Mouse (Mus musculus): ENCODE results near the gene Tchhl1.
"Not testable (repeated sequence)": the region's sequence is repeated elsewhere in the genome, so short reads cannot be mapped to it uniquely, and the experiment has no call there.

Tchhl1 gene

DNA sequence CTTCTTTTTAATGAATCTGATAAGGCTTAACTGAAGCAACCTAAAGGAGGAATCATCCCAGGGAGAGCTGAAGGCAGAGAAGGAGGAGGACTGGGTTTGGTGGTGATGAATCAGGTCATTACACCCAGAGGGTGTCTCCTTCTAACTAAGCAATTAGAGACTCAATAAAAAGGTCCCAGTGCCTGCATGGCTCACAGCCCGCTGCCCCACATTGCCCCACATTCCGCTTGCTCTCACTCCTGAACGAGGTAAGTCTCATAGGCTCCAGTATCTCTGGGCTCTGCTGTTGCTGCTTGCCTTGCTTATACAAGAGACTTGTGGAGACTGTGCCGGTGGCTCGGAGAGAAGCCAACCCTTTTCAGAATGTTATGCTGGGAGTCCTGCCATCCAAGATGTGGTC, at the start of gene Tchhl1:
Gene Tchhl1 (plus strand): TSS at position 194 of the 400 bp plus-strand sequence.
- no peak for DNase-seq (ENCODE audit: low read depth, low spot score)

DNA sequence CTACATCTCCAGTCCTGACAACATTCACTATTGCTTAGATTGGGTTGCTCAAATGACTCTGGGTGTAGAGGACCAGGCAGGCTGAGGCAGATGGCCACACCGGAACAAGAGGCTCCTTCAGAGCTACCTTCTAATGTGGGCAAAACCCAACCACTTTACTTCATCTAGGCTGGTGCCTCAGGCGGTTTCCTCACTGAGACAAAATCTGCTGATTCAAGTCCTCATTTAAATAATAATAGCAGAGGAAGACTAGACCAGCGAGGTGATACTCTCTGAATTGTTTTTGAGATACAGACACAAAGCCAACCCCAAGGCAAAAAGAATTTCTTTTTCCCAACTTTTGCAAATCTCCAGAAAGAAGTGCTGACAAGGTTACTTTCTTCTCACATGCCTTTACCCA, 36.9 kb upstream of the Tchhl1 start:
- DNase-seq (ENCODE audit: low read depth, low spot score) = no peak

DNA sequence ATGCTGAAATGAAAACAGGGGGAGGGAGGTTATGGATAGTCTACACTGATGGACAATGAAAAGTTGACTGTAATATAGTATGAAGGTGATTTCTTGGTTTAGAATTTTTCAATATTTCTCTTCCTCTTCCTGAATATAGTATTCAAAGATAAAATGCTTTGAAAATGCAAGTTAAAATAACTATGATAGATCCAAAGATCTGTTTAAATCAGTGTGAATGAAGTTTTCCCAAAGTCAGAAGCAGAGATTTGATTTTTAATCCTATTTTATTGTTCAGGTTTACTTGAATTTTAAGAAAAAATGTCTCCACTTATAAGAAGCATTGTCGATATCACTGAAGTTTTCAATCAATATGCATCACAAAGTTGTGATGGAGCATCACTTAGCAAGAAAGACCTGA, 26.5 kb upstream of the Tchhl1 start, which contains the start of gene Tchh:
Gene Tchh (plus strand): TSS at position 301 of the 400 bp plus-strand sequence.
- DNase-seq (ENCODE audit: low read depth, low spot score) = no peak

DNA sequence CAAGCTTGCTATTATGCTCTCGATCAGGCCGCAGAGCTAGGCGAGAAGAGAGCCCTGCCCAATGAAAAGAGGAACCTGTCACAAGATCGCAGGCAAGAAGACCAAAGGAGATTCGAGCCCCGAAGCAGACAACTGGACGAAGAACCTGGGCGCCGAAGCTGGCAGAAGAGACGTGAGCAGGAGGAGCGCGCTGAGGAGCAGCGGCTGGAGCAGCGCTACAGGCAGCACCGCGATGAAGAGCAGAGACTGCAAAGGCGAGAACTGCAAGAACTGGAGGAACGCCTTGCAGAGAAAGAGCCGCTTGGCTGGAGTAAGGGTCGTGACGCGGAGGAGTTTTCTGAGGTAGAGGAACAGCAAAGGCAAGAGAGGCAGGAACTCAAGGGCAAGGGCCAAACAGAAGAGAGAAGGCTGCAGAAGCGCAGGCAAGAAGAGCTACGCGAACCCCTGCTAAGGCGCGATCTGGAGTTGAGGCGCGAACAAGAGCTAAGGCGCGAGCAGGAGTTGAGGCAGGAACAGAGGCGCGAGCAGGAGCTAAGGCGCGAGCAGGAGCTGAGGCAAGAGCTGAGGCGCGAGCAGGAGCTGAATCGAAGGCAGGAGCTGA, 25.0 kb upstream of the Tchhl1 start:
- peak; percentile 20 for DNase-seq (ENCODE audit: low read depth, low spot score)

DNA sequence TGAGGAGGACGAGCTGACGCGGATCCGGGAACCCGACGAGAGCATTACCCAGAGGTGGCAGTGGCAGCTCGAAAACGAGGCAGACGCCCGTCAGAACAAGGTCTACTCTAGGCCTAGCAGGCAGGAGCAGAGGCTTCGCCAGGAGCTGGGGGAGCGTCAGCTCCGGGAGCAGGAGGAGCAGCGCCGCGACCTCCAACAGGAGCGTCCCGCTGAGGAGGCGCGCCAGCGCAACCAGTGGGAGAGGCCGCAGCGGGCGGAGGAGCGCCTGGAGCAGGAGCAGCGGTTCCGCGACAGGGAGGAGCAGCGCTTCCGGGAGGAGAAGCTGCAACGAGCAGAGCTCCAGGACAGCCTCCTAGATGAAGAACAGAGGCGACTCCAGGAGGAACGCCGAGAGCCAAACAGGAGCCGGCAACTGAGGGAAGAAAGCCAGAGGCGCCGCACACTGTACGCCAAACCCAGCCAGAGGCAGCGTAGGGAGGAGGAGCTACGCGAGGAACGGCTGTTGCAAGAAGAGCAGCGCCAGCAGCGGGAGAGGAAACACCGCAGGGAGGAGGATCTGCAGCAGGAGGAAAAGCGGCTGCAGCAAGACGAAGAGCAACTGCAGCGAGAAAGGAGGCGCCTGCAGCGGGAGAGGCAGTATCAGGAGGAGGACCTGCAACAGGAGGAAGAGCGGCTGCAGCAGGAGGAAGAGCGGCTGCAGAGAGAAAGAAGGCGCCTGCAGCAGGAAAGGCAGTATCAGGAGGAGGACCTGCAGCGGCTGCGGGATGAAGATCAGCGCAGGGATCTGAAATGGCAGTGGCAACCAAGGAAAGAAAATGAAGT, 24.0 kb upstream of the Tchhl1 start:
- peak; percentile 61 for DNase-seq (ENCODE audit: low read depth, low spot score)

DNA sequence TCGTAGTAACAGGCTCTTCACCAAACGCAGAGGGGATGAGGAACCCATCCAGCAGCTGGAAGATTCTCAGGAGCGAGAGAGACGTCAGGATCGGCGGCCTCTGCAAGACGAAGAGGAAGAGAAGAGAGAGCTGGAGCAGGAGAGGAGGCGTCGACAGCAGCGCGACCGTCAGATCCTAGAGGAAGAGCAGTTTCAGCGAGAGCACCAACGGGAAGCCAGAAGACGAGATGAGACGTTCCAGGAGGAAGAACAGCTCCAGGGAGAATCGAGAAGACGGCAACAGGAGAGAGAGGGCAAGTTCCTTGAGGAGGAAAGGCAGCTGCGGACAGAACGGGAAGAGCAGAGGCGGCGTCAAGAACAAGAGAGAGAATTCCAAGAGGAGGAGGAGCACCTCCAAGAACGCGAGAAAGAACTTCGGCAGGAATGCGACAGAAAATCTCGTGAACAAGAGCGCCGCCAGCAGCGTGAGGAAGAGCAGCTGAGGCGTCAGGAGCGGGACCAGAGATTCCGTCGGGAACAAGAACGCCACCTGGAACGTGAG, 23.3 kb upstream of the Tchhl1 start:
- no peak for DNase-seq (ENCODE audit: low read depth, low spot score)

DNA sequence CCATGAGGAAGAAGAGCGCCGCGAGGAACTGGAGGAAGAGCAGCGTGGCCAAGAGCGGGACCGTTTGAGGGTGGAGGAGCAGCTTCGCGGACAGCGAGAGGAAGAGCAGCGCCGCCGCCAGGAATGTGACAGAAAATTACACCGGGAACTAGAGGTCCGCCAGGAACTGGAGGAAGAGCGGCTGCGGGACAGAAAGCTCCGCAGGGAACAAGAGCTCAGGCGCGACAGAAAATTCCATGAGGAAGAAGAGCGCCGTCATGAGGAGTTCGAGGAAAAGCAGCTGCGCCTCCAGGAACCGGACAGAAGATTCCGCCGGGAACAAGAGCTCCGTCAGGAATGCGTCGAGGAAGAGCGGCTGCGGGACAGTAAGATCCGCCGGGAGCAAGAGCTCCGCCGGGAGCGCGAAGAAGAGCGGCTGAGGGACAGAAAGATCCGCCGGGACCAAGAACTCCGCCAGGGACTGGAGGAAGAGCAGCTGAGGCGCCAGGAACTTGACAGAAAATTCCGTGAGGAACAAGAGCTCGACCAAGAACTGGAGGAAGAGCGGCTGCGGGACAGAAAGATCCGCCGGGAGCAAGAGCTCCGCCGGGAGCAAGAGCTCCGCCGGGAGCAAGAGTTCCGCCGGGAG, 22.3 kb upstream of the Tchhl1 start:
- no peak for DNase-seq (ENCODE audit: low read depth, low spot score)

DNA sequence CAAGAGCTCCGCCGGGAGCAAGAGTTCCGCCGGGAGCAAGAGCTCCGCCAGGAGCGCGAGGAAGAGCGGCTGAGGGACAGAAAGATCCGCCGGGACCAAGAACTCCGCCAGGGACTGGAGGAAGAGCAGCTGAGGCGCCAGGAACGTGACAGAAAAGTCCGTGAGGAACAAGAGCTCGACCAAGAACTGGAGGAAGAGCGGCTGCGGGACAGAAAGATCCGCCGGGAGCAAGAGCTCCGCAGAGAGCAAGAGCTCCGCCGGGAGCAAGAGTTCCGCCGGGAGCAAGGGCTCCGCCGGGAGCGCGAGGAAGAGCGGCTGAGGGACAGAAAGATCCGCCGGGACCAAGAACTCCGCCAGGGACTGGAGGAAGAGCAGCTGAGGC, 21.8 kb upstream of the Tchhl1 start:
- not testable (repeated sequence) for DNase-seq (ENCODE audit: low read depth, low spot score)

DNA sequence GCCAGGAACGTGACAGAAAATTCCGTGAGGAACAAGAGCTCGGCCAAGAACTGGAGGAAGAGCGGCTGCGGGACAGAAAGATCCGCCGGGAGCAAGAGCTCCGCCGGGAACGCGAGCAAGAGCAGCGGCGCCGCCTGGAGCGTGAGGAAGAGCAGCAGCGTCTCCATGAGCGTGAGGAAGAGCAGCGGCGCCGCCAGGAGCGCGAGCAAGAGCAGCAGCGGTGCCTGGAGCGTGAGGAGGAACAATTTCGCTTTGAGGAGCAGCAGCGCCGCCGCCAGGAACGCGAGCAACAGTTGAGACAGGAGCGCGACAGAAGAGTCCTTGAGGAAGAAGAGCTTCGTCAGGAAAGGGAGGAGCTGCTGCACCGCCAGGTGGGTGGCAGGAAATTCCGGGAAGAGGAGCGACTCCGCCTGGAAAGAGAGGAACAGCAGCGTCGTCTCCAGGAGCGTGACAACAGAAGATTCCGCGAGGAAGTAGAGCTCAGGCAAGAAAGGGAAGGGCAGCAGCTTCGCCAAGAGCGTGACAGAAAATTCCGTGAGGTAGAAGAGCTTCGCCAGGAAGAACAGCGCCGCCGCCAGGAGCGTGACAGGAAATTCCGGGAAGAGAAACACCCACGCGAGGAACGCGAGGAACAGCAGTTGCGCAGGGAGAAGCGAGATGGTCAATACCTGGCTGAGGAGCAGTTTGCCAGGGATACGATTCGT, 21.3 kb upstream of the Tchhl1 start:
- peak; percentile 22 for DNase-seq (ENCODE audit: low read depth, low spot score)

DNA sequence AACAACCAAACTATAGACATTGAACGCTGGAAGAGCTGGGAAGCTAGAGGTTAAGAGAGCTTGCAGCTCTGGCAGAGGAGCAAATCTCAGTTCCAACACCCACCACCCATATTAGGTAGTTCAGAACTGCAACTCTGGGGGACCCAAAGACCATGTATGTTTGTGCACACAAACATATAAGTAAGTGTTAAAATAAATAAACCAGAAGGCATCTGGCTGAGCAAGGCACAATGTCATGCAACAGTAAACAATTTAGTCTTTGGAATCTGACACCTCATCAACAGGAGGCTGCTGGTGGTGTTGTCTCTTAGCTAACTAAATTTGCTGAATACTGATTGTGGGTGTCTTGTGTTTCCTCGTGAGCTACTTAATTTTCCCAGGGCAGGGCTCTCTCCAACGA, 2.0 kb upstream of the Tchhl1 start:
- DNase-seq (ENCODE audit: low read depth, low spot score) = no peak

DNA sequence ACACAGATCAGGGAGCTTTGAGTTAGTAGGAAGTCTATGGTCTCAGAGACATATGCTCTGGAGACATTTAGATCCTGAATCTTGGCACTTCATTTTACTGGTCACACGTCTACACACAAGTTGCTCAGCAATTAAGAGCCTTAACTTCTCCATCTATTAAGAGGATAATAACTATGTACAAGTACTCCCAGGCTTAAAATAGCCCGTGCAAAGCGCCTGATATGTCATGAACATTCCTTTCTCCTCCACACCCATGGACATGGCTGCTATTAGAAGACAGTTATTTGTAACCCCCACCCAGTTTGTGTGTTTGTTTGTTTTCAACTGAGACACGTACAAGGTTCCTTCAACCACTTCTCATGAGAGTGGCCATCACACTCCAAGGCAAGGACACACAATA, 1.4 kb upstream of the Tchhl1 start:
- DNase-seq (ENCODE audit: low read depth, low spot score) = no peak

DNA sequence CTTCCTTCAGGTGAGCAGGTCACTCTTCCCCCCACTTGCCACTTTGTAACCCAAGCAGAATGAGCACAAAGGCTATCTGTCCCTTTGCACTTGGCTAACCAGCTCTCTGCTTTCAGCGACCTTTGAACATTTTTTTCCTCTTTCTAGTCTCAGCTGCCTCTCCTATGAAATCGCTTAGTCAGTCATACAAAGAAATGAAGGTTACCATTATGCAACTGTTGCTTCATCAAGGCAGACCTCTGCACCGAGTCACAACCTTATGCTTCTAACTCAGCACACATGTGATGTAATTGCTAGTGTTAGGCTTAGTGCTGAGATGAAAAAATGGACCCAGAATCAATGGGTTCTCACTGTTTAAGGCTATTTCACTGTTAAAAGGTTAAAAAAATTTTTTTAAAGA, 1.1 kb downstream of the Tchhl1 start:
- no peak for DNase-seq (ENCODE audit: low read depth, low spot score)

DNA sequence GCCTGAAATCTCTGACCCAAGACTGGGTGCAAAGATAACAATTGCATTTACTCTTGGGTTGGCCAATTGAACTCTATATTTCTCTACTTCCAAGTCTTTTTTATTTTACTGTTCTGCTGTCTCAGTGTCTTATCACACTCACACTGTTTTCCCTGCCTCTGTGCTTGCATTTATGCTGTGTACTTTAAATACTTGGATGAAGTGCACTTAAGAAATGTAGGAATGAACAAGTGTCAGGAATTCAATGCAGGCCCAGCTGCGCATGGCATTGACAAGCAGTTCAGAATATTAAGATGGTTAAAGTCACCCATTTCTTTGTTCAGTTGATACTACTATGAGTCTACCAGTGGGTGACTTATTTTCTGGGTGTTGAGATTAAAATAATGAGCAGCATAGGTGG, 11.5 kb downstream of the Tchhl1 start:
- DNase-seq (ENCODE audit: low read depth, low spot score) = no peak

DNA sequence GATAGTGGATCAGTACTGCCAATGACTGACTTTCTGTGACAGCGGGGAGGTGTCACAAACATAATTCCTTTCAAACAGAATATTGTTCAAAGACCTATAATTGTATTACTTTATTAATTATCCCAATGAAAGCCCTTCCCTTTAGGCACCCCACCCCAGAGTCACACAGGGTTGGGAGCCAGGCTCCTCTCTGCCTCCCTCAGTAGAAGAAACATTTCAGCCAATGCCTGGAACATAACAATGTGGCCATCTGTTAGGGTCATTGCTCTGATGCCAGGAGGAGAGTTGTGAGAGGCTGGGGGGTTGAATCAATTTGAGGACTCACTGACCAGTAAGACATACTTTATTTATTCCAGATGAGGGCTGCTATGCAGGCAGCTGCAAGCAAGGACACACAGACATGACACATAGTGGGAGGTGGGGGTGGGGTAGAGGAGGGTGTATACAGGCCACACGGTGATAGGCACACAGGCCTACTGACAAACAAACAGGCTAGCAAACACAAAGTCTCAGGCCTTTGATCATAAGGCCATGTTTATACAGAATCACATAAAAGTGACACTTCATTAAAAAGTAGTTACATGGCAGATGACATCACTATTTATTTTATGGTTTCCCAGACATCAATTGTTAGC, 13.5 kb downstream of the Tchhl1 start:
- DNase-seq (ENCODE audit: low read depth, low spot score) = no peak

DNA sequence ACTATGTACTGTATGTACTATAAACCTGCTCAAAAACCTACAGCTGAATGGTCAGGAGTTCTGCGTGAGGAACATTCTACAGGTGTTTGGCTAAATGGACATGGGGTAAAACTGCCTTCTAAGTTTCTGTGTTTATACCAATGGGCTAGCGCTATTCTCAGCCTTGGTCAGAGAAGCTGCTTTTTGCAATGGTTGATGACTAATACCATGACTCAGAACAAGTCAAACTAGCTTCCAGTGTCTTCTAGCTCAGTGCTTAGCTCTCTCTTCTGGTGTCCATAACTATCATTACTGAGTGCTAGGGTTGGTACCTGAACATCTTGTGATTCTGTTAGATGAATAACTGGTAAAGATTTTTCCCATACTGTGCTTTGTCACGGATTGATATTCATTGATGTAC, 17.1 kb downstream of the Tchhl1 start:
- no peak for DNase-seq (ENCODE audit: low read depth, low spot score)

DNA sequence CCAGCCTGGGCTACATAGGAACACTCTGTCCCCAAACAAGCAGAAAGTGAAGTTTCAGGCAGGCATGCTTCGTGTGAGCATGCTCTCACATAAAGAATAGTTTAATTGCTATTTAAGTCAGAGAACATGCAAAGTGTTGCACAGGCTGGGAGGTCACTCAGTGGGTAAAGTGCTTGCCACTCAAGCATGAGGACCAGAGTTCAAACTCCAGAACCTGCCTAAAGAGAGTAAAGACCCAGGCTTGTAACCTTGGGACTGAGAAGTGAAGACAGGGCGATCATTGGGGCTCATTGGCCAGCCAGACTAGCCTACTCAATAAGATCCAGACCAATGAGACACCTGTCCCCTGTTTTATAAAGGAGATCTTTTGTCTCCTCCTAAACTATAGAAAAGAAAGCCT, 20.0 kb downstream of the Tchhl1 start:
- no peak for DNase-seq (ENCODE audit: low read depth, low spot score)

DNA sequence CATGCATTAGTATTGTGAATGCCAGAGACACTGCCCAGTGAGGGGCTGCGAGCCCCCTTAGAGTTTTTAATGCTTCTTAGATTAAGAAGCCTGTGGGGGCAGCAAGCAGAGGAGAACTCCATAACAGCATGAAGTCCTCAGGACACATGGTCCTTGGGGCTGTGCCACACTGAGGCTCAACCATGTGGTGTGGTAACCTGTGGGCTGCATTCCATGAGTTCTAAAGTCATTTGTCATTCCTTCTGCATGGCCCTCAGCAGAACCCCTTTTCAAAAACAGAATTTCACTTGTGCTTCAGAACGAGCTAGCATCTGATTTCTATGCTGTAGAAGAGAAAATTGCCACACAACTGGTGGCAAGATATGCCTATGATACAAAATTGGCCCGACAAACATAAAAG, 23.6 kb downstream of the Tchhl1 start:
- no peak for DNase-seq (ENCODE audit: low read depth, low spot score)

DNA sequence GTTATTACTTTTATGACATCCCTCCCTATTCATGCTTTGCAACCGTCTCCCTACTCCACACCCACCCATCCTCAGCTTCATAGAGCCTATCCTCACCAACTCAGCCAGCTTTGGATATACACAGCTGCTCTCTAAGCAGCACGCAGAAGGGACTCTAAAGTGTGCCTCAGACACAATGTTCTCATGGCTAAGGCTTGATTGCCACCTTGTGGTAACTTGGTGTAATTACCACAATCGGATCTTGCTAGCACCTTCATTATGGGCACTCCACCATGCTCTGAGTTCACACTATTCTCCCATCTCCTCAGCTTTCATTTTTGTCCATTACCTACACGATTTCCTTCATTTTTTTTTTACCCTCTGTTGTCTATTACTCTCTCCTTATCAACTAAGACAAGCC, 25.4 kb downstream of the Tchhl1 start:
- DNase-seq (ENCODE audit: low read depth, low spot score) = peak; percentile 72

DNA sequence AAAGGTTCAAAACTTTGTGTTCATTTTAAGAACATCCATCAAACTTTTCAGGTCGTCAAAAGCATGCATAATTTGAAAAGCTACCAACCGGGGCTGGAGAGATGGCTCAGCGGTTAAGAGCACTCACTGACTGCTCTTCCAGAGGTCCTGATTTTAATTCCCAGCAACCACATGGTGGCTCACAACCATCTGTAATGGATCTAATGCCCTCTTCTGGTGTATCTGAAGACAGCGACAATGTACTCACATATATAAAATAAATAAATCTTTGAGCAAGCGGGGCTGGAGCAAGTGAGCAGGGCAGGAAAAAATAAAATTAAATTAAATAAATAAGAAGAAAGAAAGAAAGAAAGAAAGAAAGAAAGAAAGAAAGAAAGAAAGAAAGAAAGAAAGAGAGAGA, 26.2 kb downstream of the Tchhl1 start:
- DNase-seq (ENCODE audit: low read depth, low spot score) = not testable (repeated sequence)

DNA sequence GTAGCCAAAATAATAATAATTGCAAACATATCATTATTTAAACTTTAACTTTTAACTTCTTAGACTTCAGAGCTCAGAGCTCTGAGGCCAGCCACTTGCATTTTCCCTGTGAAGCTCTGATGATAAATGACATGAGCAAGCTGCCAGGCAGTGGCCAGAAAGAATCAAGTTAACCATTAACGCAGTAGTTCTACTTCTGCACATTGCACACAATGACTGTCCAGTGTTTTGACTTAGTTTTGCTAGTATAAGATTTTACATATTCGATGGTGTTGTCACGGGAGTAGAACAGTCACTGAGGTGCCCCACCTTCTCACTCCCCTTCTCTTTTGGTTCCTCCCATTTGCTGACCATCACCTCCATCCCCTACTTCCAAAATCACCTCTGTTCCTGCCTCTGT, 28.6 kb downstream of the Tchhl1 start:
- DNase-seq (ENCODE audit: low read depth, low spot score) = no peak

DNA sequence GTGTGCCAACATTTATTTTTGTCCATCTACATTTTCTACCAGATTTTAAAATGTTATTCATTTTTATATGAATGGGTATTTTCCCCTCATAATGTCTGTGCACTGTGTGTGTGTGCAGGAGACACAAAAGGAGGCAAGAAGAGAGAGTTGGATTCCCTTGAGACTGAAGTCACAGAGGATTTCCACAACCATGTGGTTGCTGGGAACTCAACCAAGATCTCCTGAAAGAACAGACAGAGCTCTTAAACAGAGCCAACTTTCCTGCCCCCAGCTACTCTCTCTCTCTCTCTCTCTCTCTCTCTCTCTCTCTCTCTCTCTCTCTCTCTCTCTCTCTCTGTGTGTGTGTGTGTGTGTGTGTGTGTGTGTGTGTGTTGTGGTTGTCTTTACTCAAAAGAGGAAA, 30.6 kb downstream of the Tchhl1 start:
- no peak for DNase-seq (ENCODE audit: low read depth, low spot score)
